Mouse (Mus musculus) yolk sac, embryonic 10.5 days (tissue): ENCODE measurements around the gene Fabp3.
A peak's percentile ranks its signal among the peaks of the same experiment; 100 is the strongest.

ENCODE experiments used
- DNase-seq: peaks from one replicate; pipeline ENCODE4 v3.0.0-alpha.2; 2017; ENCODE audit warnings: low spot score

Gene Fabp3

GRCm38 (mm10) chr4:130308231-130309081, at the start of gene Fabp3, which contains the start of gene Gm10570:
Fabp3 (plus strand) TSS chr4:130308595.
Gm10570 (minus strand) TSS chr4:130308674.
- peak; percentile 42 for DNase-seq

GRCm38 (mm10) chr4:130260406-130260805, 48.0 kb upstream of the Fabp3 start:
- no peak for DNase-seq

- DNase-seq: no peak
These were observed 44.3 kb upstream of the Fabp3 start for GRCm38 (mm10) chr4:130264131-130264530.

- DNase-seq: peak; percentile 44
These were observed 43.6 kb upstream of the Fabp3 start for GRCm38 (mm10) chr4:130264698-130265349.

- peak; percentile 44 for DNase-seq
These were observed 41.8 kb upstream of the Fabp3 start for GRCm38 (mm10) chr4:130266601-130267000.

GRCm38 (mm10) chr4:130267069-130267468, 41.3 kb upstream of the Fabp3 start:
- DNase-seq: peak; percentile 24

GRCm38 (mm10) chr4:130268736-130269135, 39.7 kb upstream of the Fabp3 start:
- no peak for DNase-seq

- no peak for DNase-seq
These were observed 38.3 kb upstream of the Fabp3 start for GRCm38 (mm10) chr4:130270089-130270488.

GRCm38 (mm10) chr4:130270611-130271347, 37.6 kb upstream of the Fabp3 start:
- DNase-seq: no peak

- DNase-seq: no peak
These were observed 34.6 kb upstream of the Fabp3 start for GRCm38 (mm10) chr4:130273698-130274345.

- no peak for DNase-seq
These were observed 33.9 kb upstream of the Fabp3 start for GRCm38 (mm10) chr4:130274346-130275015.

- DNase-seq: peak; percentile 34
These were observed 33.2 kb upstream of the Fabp3 start for GRCm38 (mm10) chr4:130275016-130275822.

GRCm38 (mm10) chr4:130275823-130276105, 32.6 kb upstream of the Fabp3 start:
- DNase-seq: no peak

GRCm38 (mm10) chr4:130276573-130277176, 31.7 kb upstream of the Fabp3 start:
- DNase-seq: no peak

- DNase-seq: no peak
These were observed 29.3 kb upstream of the Fabp3 start, which contains the start of gene Serinc2 for GRCm38 (mm10) chr4:130279105-130279504. Serinc2 (minus strand) TSS chr4:130279205.

GRCm38 (mm10) chr4:130282856-130283255, 25.5 kb upstream of the Fabp3 start:
- no peak for DNase-seq

- DNase-seq: no peak
These were observed 24.6 kb upstream of the Fabp3 start for GRCm38 (mm10) chr4:130283826-130284225.

GRCm38 (mm10) chr4:130286531-130286930, 21.9 kb upstream of the Fabp3 start:
- DNase-seq: no peak

GRCm38 (mm10) chr4:130289824-130290223, 18.6 kb upstream of the Fabp3 start:
- no peak for DNase-seq

GRCm38 (mm10) chr4:130292271-130292670, 16.1 kb upstream of the Fabp3 start:
- peak; percentile 64 for DNase-seq
